Mouse (Mus musculus) limb, embryonic 15.5 days (tissue): Measurements from ENCODE around the gene Abtb1. TPM values are rescaled to one million over a fixed set of nuclear protein-coding genes. Genes with fewer than 3 reads are reported as not detected.
A peak's percentile ranks its signal among the peaks of the same experiment; 100 is the strongest.

Experiments
- ATAC-seq: fragments of 200-750 bp; cut with Nextera tagmentation; 2 replicates; pipeline ENCODE4 v1.8.0; 2017; ENCODE audit warnings: low read depth, moderate TSS enrichment; ENCODE audit not compliant: insufficient number of reproducible peaks, low FRiP score, low TSS enrichment
- H3K27ac ChIP-seq: fragments of 300-500 bp; sonication (generic); 2 replicates; pipeline ENCODE4 v1.5.1; 2015; ENCODE audit warnings: moderate library complexity, mild to moderate bottlenecking, inconsistent platforms
- H3K27me3 ChIP-seq: fragments of 300-500 bp; sonication (generic); 2 replicates; pipeline ENCODE4 v1.6.1; 2015; ENCODE audit warnings: inconsistent platforms
- H3K36me3 ChIP-seq: fragments of 300-500 bp; sonication (generic); 2 replicates; pipeline ENCODE4 v1.6.1; 2015; ENCODE audit warnings: inconsistent platforms
- H3K4me1 ChIP-seq: fragments of 300-500 bp; sonication (generic); 2 replicates; pipeline ENCODE4 v1.6.1; 2015; ENCODE audit warnings: inconsistent platforms
- H3K4me2 ChIP-seq: fragments of 300-500 bp; sonication (generic); 2 replicates; pipeline ENCODE4 v1.6.1; 2015; ENCODE audit warnings: mild to moderate bottlenecking, inconsistent platforms
- H3K4me3 ChIP-seq: fragments of 300-500 bp; sonication (generic); 2 replicates; pipeline ENCODE4 v1.5.1; 2015; ENCODE audit warnings: mild to moderate bottlenecking, inconsistent platforms
- H3K9ac ChIP-seq: fragments of 300-500 bp; sonication (generic); 2 replicates; pipeline ENCODE4 v1.6.1; 2015; ENCODE audit warnings: inconsistent platforms
- H3K9me3 ChIP-seq: fragments of 300-500 bp; sonication (generic); 2 replicates; pipeline ENCODE4 v1.6.1; 2016; ENCODE audit warnings: inconsistent platforms
- WGBS: fragments of 180-500 bp; shearing (Covaris S2); methylation state at CpG from one replicate; pipeline ENCODE4 v1.1.7; 2015; 5-methylcytosine and 5-hydroxymethylcytosine counted together
- polyA plus RNA-seq: library from polyadenylated mRNA; unstranded; fragments of >200 nt; fragmentation: Nextera tagmentation; extraction: Ambion mirVana; gene quantifications from 2 replicates; pipeline ENCODE4 v1.2.1, GENCODE M21; 2015

Gene Abtb1
- polyA plus RNA-seq, 1 experiment from 2014 or later: 33.3 TPM

DNA sequence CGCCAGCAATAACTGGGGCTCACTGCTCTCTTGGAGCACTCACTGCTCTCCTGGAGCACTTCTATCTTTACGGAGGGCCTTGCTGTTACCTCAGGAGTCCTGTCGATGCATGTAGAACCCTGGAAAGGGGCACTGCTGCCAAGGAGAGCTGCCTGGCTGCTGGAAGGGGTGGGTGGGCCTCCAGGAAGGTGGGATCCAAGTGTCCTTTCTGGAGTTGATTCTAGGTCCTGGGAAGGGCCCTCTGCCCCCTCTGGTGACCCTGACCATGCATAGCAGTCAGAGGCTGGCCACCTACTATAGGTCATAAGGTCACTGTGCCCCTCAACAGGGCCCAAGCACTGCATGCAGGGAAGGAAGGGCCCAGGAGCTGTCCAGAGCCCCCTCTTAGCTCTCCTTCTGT, 14.8 kb downstream of the Abtb1 start:
- H3K4me2 ChIP-seq: no peak overlapping the region
- H3K4me1 ChIP-seq: peaks cover 21% of the 10 kb centered on the region
- H3K9me3 ChIP-seq: no peaks in the 10 kb centered on the region
- H3K27me3 ChIP-seq: no peaks in the 10 kb centered on the region
- WGBS: 59% methylated on average over 3 of the region's 3 CpGs
- no peak overlapping the region for H3K27ac ChIP-seq
- H3K36me3 ChIP-seq: no peaks in the 10 kb centered on the region
- ATAC-seq: no peak
- H3K4me3 ChIP-seq: no peak overlapping the region
- H3K9ac ChIP-seq: no peak overlapping the region

DNA sequence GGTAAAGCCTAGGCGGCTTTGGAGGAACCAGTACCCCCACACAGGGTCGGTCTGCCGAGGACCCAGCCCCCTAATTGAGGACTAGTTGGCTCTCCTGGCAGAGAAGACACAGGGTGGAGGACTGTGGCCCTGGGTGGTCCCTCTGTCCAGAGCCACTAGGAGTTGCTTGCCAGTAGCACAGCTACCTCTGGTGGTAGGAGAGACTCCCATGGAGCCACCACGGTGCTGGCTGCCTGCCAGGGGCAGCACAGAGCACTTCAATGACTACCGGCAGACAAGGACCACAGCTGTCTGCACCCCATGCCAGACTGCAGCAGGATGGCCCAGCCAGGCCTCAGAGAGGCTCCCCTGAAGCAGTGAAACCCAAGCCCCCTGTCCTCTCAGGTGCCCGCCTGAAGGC, 15.2 kb downstream of the Abtb1 start:
- H3K27me3 ChIP-seq: no peaks in the 10 kb centered on the region
- no peak overlapping the region for H3K27ac ChIP-seq
- H3K36me3 ChIP-seq: no peaks in the 10 kb centered on the region
- H3K4me1 ChIP-seq: peaks cover 21% of the 10 kb centered on the region
- H3K4me2 ChIP-seq: no peak overlapping the region
- no peak overlapping the region for H3K9ac ChIP-seq
- no peak overlapping the region for H3K4me3 ChIP-seq
- 0 out of 2 replicates have a peak, but pooled peaks have one; percentile 35 for ATAC-seq
- no peaks in the 10 kb centered on the region for H3K9me3 ChIP-seq
- WGBS: 22% methylated on average over 6 of the region's 6 CpGs

DNA sequence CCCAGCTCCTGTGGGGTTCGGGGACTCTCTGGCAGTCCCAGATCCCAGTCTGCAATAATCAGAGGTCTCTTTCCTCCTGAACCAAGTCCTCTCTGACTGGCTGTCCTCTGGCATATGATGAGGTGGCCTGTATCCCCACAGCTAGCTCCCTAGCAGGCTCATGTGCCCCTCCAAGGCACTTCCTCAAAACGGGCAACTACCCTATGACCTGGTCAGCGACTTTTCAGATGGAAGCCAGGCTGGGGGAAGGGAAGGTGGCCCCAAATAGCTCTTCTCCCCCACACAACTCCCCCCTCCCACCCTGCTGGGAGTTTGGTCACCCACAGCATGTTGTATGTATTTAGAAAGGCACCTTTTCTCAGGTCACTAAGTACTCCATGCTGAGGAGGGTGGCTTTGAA, 15.7 kb downstream of the Abtb1 start:
- Histone ChIP-seq H3K4me1 (peaks cover 19% of the 10 kb centered on the region), H3K4me3 (no peak overlapping the region), H3K27me3 (no peaks in the 10 kb centered on the region), H3K9ac (no peak overlapping the region), H3K36me3 (no peaks in the 10 kb centered on the region), H3K27ac (no peak overlapping the region), H3K4me2 (no peak overlapping the region), H3K9me3 (no peaks in the 10 kb centered on the region)
- 38% methylated on average over 3 of the region's 3 CpGs for WGBS
- ATAC-seq: no peak

DNA sequence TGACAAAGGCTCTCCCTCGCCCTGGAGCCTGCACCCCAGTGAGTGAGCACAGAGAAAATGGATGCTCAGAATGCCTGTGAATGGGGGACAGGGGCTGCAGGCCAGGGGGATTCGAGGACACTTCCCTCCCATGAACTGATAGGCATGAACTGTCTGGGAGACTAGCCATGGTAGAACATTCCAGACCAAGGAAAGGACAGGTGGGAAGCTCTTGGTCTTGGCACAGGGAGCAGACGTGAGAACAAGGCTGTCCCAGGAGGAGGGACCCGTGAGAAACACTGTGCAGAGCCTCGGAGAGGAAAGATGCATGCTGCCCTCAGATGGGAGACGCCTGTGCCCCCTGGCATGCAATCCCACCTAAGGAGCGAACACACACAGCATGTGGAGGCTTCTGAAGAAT, 17.6 kb downstream of the Abtb1 start:
- H3K36me3 ChIP-seq: no peaks in the 10 kb centered on the region
- 58% methylated on average over 7 of the region's 7 CpGs for WGBS
- peaks cover 21% of the 10 kb centered on the region for H3K4me1 ChIP-seq
- H3K27me3 ChIP-seq: no peaks in the 10 kb centered on the region
- H3K9ac ChIP-seq: no peak overlapping the region
- H3K4me2 ChIP-seq: no peak overlapping the region
- no peaks in the 10 kb centered on the region for H3K9me3 ChIP-seq
- no peak for ATAC-seq
- no peak overlapping the region for H3K4me3 ChIP-seq
- H3K27ac ChIP-seq: no peak overlapping the region

DNA sequence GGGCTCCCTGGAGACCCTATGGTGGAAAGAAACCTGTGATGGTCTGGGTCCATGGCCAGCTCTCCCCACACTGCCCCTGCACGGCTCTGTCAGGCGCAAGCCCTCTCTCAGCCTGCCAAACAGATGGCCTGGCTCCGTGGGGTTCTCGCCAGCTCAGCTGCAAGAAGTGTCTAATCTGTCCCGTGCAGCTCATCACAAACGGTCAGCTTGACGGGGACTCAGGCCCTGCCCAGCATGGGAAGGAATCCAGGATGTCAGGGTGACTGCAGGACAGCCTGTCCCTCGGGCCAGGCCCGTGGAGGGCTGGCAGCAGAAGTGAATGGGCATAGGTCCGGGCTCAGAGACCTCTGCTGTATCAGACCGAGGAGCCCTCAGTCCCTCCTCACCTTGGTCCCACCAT, 19.9 kb downstream of the Abtb1 start:
- Histone ChIP-seq H3K36me3 (no peaks in the 10 kb centered on the region), H3K4me3 (no peak overlapping the region), H3K4me2 (no peak overlapping the region), H3K4me1 (peaks cover 11% of the 10 kb centered on the region), H3K9ac (no peak overlapping the region), H3K27me3 (no peaks in the 10 kb centered on the region), H3K9me3 (no peaks in the 10 kb centered on the region), H3K27ac (no peak overlapping the region)
- ATAC-seq: no peak
- 69% methylated on average over 11 of the region's 11 CpGs for WGBS

DNA sequence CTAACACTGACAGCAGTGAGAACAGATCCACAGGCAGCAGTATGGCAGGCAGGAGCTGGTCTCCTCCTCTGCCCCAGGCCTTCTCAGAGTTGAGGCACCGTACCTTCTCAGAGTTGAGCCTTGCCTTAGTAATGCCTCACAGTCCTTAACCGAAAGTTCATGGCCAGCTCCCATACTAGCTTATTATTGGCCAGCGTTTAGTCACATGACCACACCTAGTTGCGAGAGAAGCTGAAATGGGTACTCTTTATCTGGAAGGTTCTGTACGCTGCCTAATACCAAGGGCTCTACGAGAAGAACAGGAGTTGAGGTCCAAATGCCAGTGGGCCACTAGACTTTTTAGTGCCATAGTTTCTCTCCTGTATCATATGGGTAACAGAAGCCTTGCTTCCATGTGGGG, 20.5 kb downstream of the Abtb1 start:
- no peaks in the 10 kb centered on the region for H3K9me3 ChIP-seq

DNA sequence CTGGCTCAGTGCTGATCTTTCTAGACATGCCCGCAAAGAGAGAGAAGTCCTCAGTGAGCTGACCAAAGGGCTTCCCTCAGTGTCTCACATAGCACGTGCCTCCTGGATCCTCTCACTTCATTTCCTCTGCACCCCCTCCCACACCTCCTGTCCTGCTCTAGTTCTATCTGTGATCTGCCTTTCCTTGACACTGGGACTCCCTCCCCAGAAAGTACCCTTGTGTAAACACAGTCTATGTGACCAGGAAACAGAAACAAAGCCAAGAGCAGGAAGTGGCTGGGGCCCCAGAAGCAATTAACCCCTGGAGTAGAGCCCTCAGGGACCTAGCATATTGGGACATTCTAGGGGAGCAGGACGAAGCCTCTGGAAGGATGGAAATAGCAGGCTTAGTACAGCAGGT, 20.9 kb downstream of the Abtb1 start:
- ATAC-seq: no peak
- no peak overlapping the region for H3K27ac ChIP-seq
- H3K9ac ChIP-seq: no peak overlapping the region
- H3K4me1 ChIP-seq: 0 out of 2 replicates have a peak, but pooled peaks cover 6% of the 10 kb centered on the region
- H3K36me3 ChIP-seq: no peaks in the 10 kb centered on the region
- 30% methylated on average over 3 of the region's 3 CpGs for WGBS
- H3K27me3 ChIP-seq: no peaks in the 10 kb centered on the region
- no peaks in the 10 kb centered on the region for H3K9me3 ChIP-seq
- no peak overlapping the region for H3K4me3 ChIP-seq
- no peak overlapping the region for H3K4me2 ChIP-seq

More for the DNA sequence above, 20.5 kb downstream of the Abtb1 start:
- H3K27ac ChIP-seq: no peak overlapping the region
- no peak for ATAC-seq
- H3K27me3 ChIP-seq: no peaks in the 10 kb centered on the region
- no peak overlapping the region for H3K4me2 ChIP-seq
- no peak overlapping the region for H3K9ac ChIP-seq
- 0 out of 2 replicates have a peak, but pooled peaks cover 6% of the 10 kb centered on the region for H3K4me1 ChIP-seq
- 92% methylated on average over 6 of the region's 6 CpGs for WGBS
- no peak overlapping the region for H3K4me3 ChIP-seq
- no peaks in the 10 kb centered on the region for H3K36me3 ChIP-seq

DNA sequence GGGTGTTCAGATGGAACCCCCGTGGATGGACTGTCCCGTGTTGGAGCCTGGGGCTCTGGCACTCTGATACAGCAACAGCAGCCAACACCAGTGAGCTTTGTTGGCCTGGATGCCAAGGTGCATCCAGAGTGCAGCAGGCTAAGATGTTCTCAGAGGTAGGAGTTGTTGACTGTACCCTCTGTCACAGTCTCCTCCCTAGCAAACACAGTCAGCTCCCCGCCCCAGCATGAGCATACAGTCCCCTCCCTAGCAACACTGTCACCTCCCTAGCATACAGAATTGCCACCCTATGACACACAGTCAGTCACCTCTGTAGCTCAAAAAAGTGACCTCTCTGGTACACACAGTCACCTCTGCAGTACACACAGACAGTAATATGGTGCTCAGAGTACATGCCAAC, 24.9 kb downstream of the Abtb1 start:
- Histone ChIP-seq H3K27me3 (no peaks in the 10 kb centered on the region), H3K9me3 (no peaks in the 10 kb centered on the region), H3K27ac (no peak overlapping the region), H3K4me3 (no peak overlapping the region), H3K4me1 (peaks cover 7% of the 10 kb centered on the region), H3K4me2 (no peak overlapping the region), H3K36me3 (no peaks in the 10 kb centered on the region), H3K9ac (no peak overlapping the region)
- ATAC-seq: no peak
- WGBS: 77% methylated on average over 3 of the region's 3 CpGs

DNA sequence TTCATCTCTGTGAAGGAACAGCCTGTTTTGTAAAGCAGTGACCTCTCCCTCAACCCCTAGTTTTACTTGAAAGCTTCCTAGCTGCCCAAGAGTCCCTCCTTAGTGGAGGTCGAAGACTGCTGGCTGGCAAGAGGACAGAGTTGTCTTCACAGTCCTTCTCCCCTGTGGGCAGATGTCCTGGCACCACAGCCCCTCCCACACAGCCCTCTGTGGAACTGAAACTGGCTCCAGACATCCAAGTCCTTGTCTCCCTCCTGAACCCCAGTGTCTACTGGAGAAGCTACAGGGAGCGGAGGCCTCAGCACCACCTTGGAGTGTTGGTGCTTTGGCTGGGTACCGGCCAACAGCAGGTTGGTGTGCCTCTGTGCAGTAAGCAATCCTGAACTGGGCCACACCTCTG, 26.3 kb downstream of the Abtb1 start:
- no peaks in the 10 kb centered on the region for H3K36me3 ChIP-seq

DNA sequence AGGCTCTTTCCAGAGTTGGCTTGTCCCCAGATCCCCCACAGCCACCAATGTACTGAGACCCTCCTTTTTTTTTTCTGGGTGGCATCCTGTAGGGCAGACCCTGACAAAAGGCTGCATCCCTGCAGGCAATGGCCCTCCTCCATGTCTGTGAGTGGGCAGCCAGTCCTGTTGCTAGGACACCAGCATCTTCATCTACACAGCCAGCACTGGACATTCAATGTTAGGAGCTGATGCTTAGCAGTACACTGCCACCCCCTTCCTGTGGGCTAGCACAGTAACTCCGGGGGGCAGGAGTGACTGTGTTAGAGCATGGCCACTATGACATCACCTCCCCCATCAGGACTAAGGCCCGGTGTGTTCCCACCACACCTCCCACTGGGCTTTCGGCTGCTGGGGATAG, 26.7 kb downstream of the Abtb1 start:
- H3K4me2 ChIP-seq: no peak overlapping the region
- no peaks in the 10 kb centered on the region for H3K27me3 ChIP-seq
- H3K4me1 ChIP-seq: peaks cover 5% of the 10 kb centered on the region
- no peaks in the 10 kb centered on the region for H3K36me3 ChIP-seq
- no peak overlapping the region for H3K4me3 ChIP-seq
- H3K27ac ChIP-seq: no peak overlapping the region
- WGBS: 84% methylated on average over 3 of the region's 3 CpGs
- no peak for ATAC-seq
- no peaks in the 10 kb centered on the region for H3K9me3 ChIP-seq
- no peak overlapping the region for H3K9ac ChIP-seq

More for the DNA sequence above, 26.3 kb downstream of the Abtb1 start:
- H3K27me3 ChIP-seq: no peaks in the 10 kb centered on the region
- ATAC-seq: no peak
- no peak overlapping the region for H3K4me3 ChIP-seq
- H3K4me2 ChIP-seq: no peak overlapping the region
- H3K4me1 ChIP-seq: peaks cover 5% of the 10 kb centered on the region
- H3K27ac ChIP-seq: no peak overlapping the region
- no peaks in the 10 kb centered on the region for H3K9me3 ChIP-seq
- 84% methylated on average over 3 of the region's 3 CpGs for WGBS
- H3K9ac ChIP-seq: no peak overlapping the region

DNA sequence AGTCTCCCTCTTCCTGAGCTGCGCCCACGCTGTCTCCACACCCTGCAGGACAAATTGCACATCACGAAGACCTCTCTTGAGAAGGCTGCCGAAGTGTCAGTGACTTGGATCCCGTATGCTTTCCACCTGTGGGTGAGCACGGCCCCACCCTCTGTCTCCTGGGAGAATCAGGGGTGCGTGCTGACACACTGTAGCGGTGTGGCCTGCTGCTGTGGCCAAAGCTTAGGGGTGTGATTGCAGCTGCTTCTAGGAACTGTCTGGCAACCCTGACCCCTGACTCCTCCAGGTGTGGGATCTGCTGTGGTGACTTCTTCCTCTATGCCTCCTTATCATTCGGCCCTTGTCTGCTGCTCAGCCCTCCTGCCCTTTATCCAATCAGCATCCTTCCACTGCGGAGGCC, 28.0 kb downstream of the Abtb1 start:
- ATAC-seq: no peak
- no peaks in the 10 kb centered on the region for H3K27me3 ChIP-seq
- H3K9ac ChIP-seq: no peak overlapping the region
- no peak overlapping the region for H3K4me3 ChIP-seq
- no peak overlapping the region for H3K4me2 ChIP-seq
- WGBS: 83% methylated on average over 10 of the region's 10 CpGs
- no peaks in the 10 kb centered on the region for H3K9me3 ChIP-seq
- H3K36me3 ChIP-seq: no peaks in the 10 kb centered on the region
- no peak overlapping the region for H3K27ac ChIP-seq
- peaks cover 5% of the 10 kb centered on the region for H3K4me1 ChIP-seq

DNA sequence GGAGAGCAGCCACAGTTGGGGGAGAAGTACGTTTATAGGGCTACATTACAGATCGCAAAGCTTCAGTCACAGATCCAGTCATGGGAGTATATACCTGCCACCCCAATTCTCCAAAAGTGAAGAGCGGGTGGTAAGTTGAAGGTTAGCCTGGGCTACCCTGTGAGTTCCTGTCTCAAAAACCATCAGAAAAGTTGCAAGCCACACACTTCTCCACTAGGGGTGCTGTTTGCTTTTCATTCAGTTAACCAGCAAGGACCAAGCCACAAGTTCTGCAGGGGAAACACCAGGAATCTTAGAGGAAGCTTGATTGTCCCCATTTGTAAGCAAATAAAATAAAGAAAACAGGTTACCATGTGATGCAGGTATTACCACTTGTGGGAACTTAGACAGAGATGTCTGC, 28.9 kb downstream of the Abtb1 start:
- no peaks in the 10 kb centered on the region for H3K9me3 ChIP-seq
- no peak overlapping the region for H3K27ac ChIP-seq
- WGBS: 53% methylated on average over 3 of the region's 3 CpGs
- peaks cover 5% of the 10 kb centered on the region for H3K4me1 ChIP-seq
- no peaks in the 10 kb centered on the region for H3K36me3 ChIP-seq
- ATAC-seq: no peak
- H3K27me3 ChIP-seq: no peaks in the 10 kb centered on the region
- H3K4me2 ChIP-seq: no peak overlapping the region
- H3K4me3 ChIP-seq: no peak overlapping the region
- H3K9ac ChIP-seq: no peak overlapping the region

DNA sequence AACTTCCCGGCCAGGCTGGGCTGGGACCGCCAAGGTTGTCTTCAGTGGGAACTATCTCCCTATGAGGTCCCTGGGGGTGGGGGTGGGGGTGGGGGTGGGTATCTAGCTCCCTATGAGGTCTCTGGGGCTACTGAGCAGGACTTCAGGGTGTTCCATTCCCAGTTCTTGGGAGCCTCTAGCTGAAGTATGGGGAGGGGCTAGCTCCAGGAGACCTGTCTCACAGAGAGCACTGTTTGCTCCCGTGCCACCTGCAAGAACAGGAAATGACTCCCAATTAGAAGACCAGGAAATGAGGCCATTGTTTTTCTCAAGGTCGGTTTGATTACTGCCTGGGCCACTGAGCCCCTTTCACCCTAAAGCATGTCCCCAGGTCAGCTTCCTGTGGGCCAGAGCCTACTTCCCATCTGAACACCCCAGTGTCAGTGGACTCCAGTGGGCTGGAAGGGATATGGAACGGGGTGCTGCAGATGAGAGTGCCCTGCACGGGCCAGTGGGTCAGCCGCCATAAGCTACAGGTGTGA, 29.8 kb downstream of the Abtb1 start:
- no peak overlapping the region for H3K27ac ChIP-seq
- H3K9me3 ChIP-seq: no peaks in the 10 kb centered on the region
- H3K27me3 ChIP-seq: no peaks in the 10 kb centered on the region
- H3K9ac ChIP-seq: no peak overlapping the region
- H3K4me3 ChIP-seq: no peak overlapping the region
- ATAC-seq: no peak
- 40% methylated on average over 7 of the region's 7 CpGs for WGBS
- no peak overlapping the region for H3K4me2 ChIP-seq
- peaks cover 5% of the 10 kb centered on the region for H3K4me1 ChIP-seq
- no peaks in the 10 kb centered on the region for H3K36me3 ChIP-seq
